Mouse (Mus musculus) hindbrain, embryonic 12.5 days (tissue): ENCODE results near the gene Col4a2. TPM values are rescaled to one million over a fixed set of nuclear protein-coding genes. Genes with fewer than 3 reads are reported as not detected.

Experiments
- ATAC-seq: fragments of 200-750 bp; cut with Nextera tagmentation; 2 replicates; pipeline ENCODE4 v1.8.0; 2017; ENCODE audit warnings: moderate TSS enrichment; ENCODE audit not compliant: low FRiP score
- H3K27ac ChIP-seq: fragments of 300-500 bp; sonication (generic); 2 replicates; pipeline ENCODE4 v1.5.1; 2016; ENCODE audit warnings: mild to moderate bottlenecking
- H3K27me3 ChIP-seq: fragments of 300-500 bp; sonication (generic); 2 replicates; pipeline ENCODE4 v1.6.1; 2016; ENCODE audit warnings: mild to moderate bottlenecking
- H3K36me3 ChIP-seq: fragments of 300-500 bp; sonication (generic); 2 replicates; pipeline ENCODE4 v1.6.1; 2016; ENCODE audit warnings: mild to moderate bottlenecking
- H3K4me1 ChIP-seq: fragments of 300-500 bp; sonication (generic); 2 replicates; pipeline ENCODE4 v1.6.1; 2016
- H3K4me2 ChIP-seq: fragments of 300-500 bp; sonication (generic); replicated peaks from 2 replicates; pipeline ENCODE4 v1.6.1; 2016; ENCODE audit warnings: mild to moderate bottlenecking
- H3K4me3 ChIP-seq: fragments of 300-500 bp; sonication (generic); 2 replicates; pipeline ENCODE4 v1.5.1; 2016; ENCODE audit warnings: mild to moderate bottlenecking
- H3K9ac ChIP-seq: fragments of 300-500 bp; sonication (generic); 2 replicates; pipeline ENCODE4 v1.6.1; 2016; ENCODE audit warnings: mild to moderate bottlenecking, moderate library complexity
- H3K9me3 ChIP-seq: fragments of 300-500 bp; sonication (generic); replicated peaks from 2 replicates; pipeline ENCODE4 v1.6.1; 2016; ENCODE audit warnings: mild to moderate bottlenecking
- WGBS: fragments of 180-500 bp; shearing (Covaris S2); methylation state at CpG from one replicate; pipeline ENCODE4 v1.1.7; 2016; 5-methylcytosine and 5-hydroxymethylcytosine counted together
- polyA plus RNA-seq: library from polyadenylated mRNA; unstranded; fragments of >200 nt; fragmentation: Nextera tagmentation; extraction: Ambion mirVana; gene quantifications from 2 replicates; pipeline ENCODE4 v1.2.1, GENCODE M21; 2016

Col4a2 gene
- polyA plus RNA-seq, 1 experiment from 2014 or later = 74.6 TPM

DNA sequence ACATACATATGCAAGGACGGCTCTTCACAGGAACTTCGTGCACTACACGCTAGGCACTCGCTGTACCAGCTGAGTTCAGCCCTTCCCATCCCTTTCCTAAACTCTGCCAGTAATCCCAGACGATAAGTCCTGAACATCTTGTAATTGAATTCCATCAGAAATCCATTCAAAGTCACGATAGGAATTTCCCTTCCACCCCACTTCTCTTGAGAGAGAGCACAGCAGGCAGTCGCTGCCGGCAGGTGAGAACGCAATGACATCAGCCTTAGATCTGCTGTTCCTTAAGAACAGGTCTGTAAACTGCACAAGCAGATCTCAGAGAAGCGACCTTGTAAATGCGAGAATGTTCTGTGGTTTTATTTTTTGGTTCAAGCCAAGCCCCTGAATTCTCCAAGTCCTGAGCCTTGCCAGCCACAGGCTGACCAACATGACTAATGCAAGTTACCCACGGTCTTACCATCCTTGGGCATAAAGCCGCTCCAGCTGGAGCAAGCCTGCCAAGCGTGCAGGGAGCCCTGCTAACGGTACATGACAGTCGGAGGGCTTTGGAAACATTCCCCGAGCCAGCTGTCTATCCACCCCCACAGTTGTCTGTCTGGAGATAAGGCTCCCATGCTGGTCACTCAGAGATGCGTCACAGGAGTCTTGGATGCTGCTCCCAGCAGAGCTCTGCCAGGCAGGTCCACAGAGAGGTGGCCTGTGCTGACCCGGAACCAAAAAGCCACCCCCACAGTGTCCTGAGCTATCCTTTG, 69.6 kb downstream of the Col4a2 start:
- H3K4me1 ChIP-seq = peaks cover 18% of the 10 kb centered on the region
- no peaks in the 10 kb centered on the region for H3K9me3 ChIP-seq
- 0 out of 2 replicates have a peak, but pooled peaks have one; percentile 58 for ATAC-seq
- H3K27me3 ChIP-seq = 0 out of 2 replicates have a peak, but pooled peaks cover 3% of the 10 kb centered on the region
- whole genome bisulfite sequencing = 48% methylated on average over 19 of the region's 19 CpGs
- no peak overlapping the region for H3K4me2 ChIP-seq
- H3K9ac ChIP-seq = no peak overlapping the region
- no peak overlapping the region for H3K4me3 ChIP-seq
- H3K36me3 ChIP-seq = no peaks in the 10 kb centered on the region
- H3K27ac ChIP-seq = no peak overlapping the region

- no peak overlapping the region for H3K27ac ChIP-seq
- no peak overlapping the region for H3K4me3 ChIP-seq
- H3K4me1 ChIP-seq = peaks cover 16% of the 10 kb centered on the region
- no peak overlapping the region for H3K4me2 ChIP-seq
- no peak overlapping the region for H3K9ac ChIP-seq
- H3K36me3 ChIP-seq = no peaks in the 10 kb centered on the region
- 0 out of 2 replicates have a peak, but pooled peaks cover 3% of the 10 kb centered on the region for H3K27me3 ChIP-seq
- 76% methylated on average over 3 of the region's 3 CpGs for WGBS
- H3K9me3 ChIP-seq = no peaks in the 10 kb centered on the region
- ATAC-seq = no peak
Measured at GRCm38 (mm10) chr8:11382933-11383332, 70.3 kb downstream of the Col4a2 start.

DNA sequence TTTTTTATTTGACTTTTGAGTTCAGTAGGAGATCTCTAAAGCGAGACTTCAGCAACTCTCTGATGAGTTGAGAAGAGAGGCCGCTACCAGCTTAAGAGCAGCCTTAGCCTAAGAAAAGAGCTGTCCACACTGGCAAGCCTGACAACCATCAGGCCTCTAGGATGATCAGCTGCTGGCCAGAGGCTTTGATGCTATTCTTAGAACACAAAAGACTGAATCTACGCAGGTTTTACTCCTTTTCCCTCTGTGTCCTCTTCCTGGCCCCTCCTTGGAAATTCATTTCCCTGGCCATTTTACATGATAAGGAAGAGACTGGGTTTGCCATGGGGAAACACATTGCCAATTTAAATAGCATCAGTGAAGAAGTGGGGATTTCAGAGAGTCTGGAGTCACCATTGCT, 70.8 kb downstream of the Col4a2 start:
- H3K27me3 ChIP-seq = 0 out of 2 replicates have a peak, but pooled peaks cover 3% of the 10 kb centered on the region
- peaks cover 16% of the 10 kb centered on the region for H3K4me1 ChIP-seq
- H3K9ac ChIP-seq = no peak overlapping the region
- 67% methylated on average over 3 of the region's 3 CpGs for WGBS
- no peaks in the 10 kb centered on the region for H3K9me3 ChIP-seq
- ATAC-seq = no peak
- H3K4me2 ChIP-seq = no peak overlapping the region
- H3K36me3 ChIP-seq = no peaks in the 10 kb centered on the region
- no peak overlapping the region for H3K4me3 ChIP-seq
- no peak overlapping the region for H3K27ac ChIP-seq

DNA sequence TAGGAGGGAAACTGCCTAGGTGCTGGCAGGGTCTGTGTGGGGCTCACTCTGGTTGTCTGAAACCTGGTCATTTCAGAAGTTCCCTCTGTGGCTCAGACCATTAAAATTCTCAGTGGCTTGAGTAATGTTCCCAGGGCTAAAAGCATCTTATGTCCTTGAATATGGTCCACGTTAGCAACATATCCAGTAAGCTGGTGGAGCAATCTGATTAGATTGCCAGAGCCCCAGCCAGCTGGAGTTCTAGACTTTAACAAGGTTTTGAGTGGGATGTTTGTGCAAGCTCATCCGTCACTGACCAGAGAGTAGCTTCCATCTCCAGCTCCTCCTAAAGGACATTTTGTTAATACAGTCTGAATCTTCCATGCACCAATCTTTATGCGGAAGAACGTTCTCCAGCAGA, 72.2 kb downstream of the Col4a2 start:
- Histone ChIP-seq H3K27ac (no peak overlapping the region), H3K9ac (no peak overlapping the region), H3K4me3 (no peak overlapping the region), H3K4me1 (peaks cover 16% of the 10 kb centered on the region), H3K27me3 (0 out of 2 replicates have a peak, but pooled peaks cover 3% of the 10 kb centered on the region), H3K36me3 (no peaks in the 10 kb centered on the region), H3K4me2 (no peak overlapping the region), H3K9me3 (no peaks in the 10 kb centered on the region)
- no peak for ATAC-seq
- WGBS = 84% methylated on average over 4 of the region's 4 CpGs

GRCm38 (mm10) chr8:11385272-11385905, 72.8 kb downstream of the Col4a2 start:
- Histone ChIP-seq H3K36me3 (no peaks in the 10 kb centered on the region), H3K4me1 (peaks cover 16% of the 10 kb centered on the region), H3K27ac (no peak overlapping the region), H3K9me3 (no peaks in the 10 kb centered on the region), H3K9ac (no peak overlapping the region), H3K4me2 (no peak overlapping the region), H3K27me3 (0 out of 2 replicates have a peak, but pooled peaks cover 3% of the 10 kb centered on the region), H3K4me3 (no peak overlapping the region)
- 59% methylated on average over 9 of the region's 9 CpGs for WGBS
- no peak for ATAC-seq

- Histone ChIP-seq H3K36me3 (no peaks in the 10 kb centered on the region), H3K9me3 (no peaks in the 10 kb centered on the region), H3K27ac (no peak overlapping the region), H3K9ac (no peak overlapping the region), H3K4me2 (no peak overlapping the region), H3K4me3 (no peak overlapping the region), H3K27me3 (no peaks in the 10 kb centered on the region), H3K4me1 (peaks cover 9% of the 10 kb centered on the region)
- 80% methylated on average over 4 of the region's 4 CpGs for WGBS
- ATAC-seq = no peak
Measured at GRCm38 (mm10) chr8:11387282-11387681, 74.7 kb downstream of the Col4a2 start.

DNA sequence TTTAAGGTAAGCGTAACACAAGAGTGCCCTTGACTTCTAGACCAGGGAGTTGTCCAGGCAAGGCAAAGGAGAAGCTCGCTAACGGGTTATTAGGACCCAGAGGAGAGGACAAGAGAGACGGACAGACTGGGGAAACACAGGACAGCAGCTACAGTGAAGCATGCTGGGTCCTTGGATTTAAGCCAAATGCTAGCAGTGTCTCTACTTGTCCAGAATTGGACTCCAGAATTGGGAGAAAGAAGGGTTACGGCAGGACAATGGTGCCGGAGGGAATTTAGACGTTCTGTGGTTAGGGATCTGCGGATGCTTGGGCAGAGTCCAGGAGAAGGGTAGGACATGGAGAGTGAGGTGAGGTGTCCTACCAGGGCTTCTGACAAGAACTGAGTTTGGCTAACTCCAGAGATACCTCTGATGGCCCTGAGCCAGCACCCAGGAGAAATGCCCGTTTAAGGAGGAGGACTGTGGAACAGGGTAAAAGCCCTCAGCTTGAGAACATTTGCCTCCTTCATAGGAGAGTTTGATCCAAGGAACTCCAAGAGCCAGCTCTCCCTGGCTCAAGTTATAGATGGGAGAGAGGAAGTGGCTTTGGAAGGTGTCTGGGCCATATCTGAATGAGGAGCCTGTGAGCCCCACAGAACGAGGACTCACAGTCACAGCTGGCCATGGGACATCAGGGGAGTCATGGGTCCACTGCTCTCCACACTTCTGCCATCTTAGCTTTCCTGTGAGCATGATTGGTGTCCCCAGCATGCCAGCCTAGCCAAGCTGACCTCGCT, 76.9 kb downstream of the Col4a2 start:
- Histone ChIP-seq H3K9ac (no peak overlapping the region), H3K9me3 (no peaks in the 10 kb centered on the region), H3K4me2 (no peak overlapping the region), H3K4me3 (no peak overlapping the region), H3K27me3 (no peaks in the 10 kb centered on the region), H3K27ac (no peak overlapping the region), H3K36me3 (no peaks in the 10 kb centered on the region), H3K4me1 (peaks cover 6% of the 10 kb centered on the region; the same call in 1 of the 2 replicates)
- no peak for ATAC-seq
- 86% methylated on average over 11 of the region's 11 CpGs for WGBS

GRCm38 (mm10) chr8:11392739-11393138, 80.1 kb downstream of the Col4a2 start:
- H3K9me3 ChIP-seq = no peaks in the 10 kb centered on the region
- 5% methylated on average over 1 of the region's 1 CpGs for WGBS
- no peak overlapping the region for H3K9ac ChIP-seq
- H3K4me1 ChIP-seq = 0 out of 2 replicates have a peak, but pooled peaks cover 4% of the 10 kb centered on the region
- no peak for ATAC-seq
- no peak overlapping the region for H3K4me3 ChIP-seq
- no peak overlapping the region for H3K4me2 ChIP-seq
- H3K27ac ChIP-seq = no peak overlapping the region
- H3K27me3 ChIP-seq = no peaks in the 10 kb centered on the region
- H3K36me3 ChIP-seq = no peaks in the 10 kb centered on the region

DNA sequence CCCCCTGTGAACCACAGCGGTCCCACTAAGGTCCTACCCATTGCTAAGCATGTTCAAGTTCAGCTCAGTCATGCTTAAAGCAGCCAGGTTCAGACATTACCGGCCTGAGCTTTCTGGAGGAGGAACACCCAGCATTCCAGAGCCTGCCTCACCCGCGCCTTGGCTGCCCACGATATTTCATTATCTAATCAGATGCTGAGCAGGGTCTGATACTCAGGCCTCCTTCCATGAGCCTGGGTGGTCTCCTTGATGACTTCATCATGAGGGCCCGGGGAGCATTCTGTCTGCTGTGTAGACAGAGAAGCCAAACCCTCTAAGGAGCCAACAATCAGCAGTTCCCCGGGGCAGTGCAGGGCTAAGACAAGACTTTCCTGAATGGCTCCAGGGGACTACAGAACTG, 80.6 kb downstream of the Col4a2 start:
- WGBS = 49% methylated on average over 7 of the region's 7 CpGs
- Histone ChIP-seq H3K27me3 (no peaks in the 10 kb centered on the region), H3K4me1 (0 out of 2 replicates have a peak, but pooled peaks cover 4% of the 10 kb centered on the region), H3K9ac (no peak overlapping the region), H3K4me2 (no peak overlapping the region), H3K9me3 (no peaks in the 10 kb centered on the region), H3K27ac (no peak overlapping the region), H3K36me3 (no peaks in the 10 kb centered on the region), H3K4me3 (no peak overlapping the region)
- no peak for ATAC-seq

DNA sequence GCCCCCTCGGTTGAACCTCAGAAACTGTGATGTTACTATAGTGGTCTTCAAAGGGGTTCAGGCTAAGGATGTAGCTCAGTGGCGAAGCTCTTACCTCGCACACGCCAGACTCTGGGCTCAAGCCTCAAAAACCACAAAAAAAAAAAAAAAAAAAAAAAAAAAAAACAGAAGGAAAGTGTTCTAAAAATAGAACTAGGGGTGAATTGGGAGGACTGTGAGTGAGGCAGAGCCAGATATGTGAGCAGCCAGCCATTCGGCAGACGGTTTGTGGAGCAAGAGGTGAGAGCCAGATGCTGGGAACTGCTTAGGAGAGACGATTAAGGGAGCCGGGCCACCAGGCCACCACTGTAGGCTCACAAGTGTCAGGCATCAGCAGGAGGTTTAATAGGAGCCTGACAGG, 81.0 kb downstream of the Col4a2 start:
- Histone ChIP-seq H3K9ac (no peak overlapping the region), H3K27me3 (no peaks in the 10 kb centered on the region), H3K27ac (no peak overlapping the region), H3K9me3 (no peaks in the 10 kb centered on the region), H3K4me3 (no peak overlapping the region), H3K4me2 (no peak overlapping the region), H3K4me1 (0 out of 2 replicates have a peak, but pooled peaks cover 4% of the 10 kb centered on the region), H3K36me3 (no peaks in the 10 kb centered on the region)
- WGBS = 53% methylated on average over 8 of the region's 8 CpGs
- no peak for ATAC-seq

DNA sequence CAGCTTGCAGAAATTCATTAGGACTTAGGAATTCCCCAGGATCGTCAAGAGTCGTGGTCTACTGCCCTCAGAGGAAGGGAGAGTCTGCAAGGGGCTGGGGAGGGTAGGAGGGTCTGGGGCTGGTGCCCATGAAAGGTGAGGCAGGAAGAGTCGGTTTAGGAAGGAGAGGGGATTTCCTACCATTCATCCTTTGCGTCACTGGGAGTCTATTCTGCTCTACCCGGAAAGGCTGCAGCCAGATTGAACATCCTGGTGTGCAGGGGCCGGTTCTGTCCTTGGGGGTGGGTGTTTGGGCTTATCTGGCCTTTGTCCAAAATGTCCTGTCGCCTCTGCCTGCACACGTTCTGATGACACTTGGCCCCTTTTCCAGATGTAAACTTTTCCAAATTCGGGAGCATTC, 82.2 kb downstream of the Col4a2 start:
- 69% methylated on average over 9 of the region's 9 CpGs for WGBS
- peaks cover 7% of the 10 kb centered on the region; the same call in 1 of the 2 replicates for H3K4me1 ChIP-seq
- no peak overlapping the region for H3K4me3 ChIP-seq
- H3K27ac ChIP-seq = no peak overlapping the region
- H3K4me2 ChIP-seq = no peak overlapping the region
- no peak for ATAC-seq
- H3K27me3 ChIP-seq = 0 out of 2 replicates have a peak, but pooled peaks cover 3% of the 10 kb centered on the region
- H3K9ac ChIP-seq = no peak overlapping the region
- H3K36me3 ChIP-seq = no peaks in the 10 kb centered on the region
- no peaks in the 10 kb centered on the region for H3K9me3 ChIP-seq

GRCm38 (mm10) chr8:11395601-11396000, 83.0 kb downstream of the Col4a2 start:
- no peak for ATAC-seq
- Histone ChIP-seq H3K4me2 (no peak overlapping the region), H3K4me3 (no peak overlapping the region), H3K36me3 (no peaks in the 10 kb centered on the region), H3K27ac (no peak overlapping the region), H3K4me1 (peaks cover 11% of the 10 kb centered on the region; the same call in 1 of the 2 replicates), H3K9me3 (no peaks in the 10 kb centered on the region), H3K9ac (no peak overlapping the region), H3K27me3 (0 out of 2 replicates have a peak, but pooled peaks cover 3% of the 10 kb centered on the region)
- WGBS = 85% methylated on average over 10 of the region's 10 CpGs
